Mouse (Mus musculus) CH12.LX (cell line): ENCODE results near the gene Ccdc61. TPM values are rescaled to one million over a fixed set of nuclear protein-coding genes. Genes with fewer than 3 reads are reported as not detected.

Source experiments
- DNase-seq: peaks from one replicate; pipeline ENCODE4 v3.0.0-alpha.2; 2013; ENCODE audit errors: extremely low read depth
- H3K27ac ChIP-seq: 2 replicates; pipeline ENCODE4 v1.5.1; 2012; ENCODE audit warnings: low read depth, mild to moderate bottlenecking, control low read depth, moderate library complexity; ENCODE audit not compliant: insufficient read depth
- H3K27me3 ChIP-seq: replicated peaks from 2 replicates; pipeline ENCODE3; 2012; ENCODE audit warnings: inconsistent platforms
- H3K36me3 ChIP-seq, 2 experiments: replicated peaks in 1 of 2; 2 replicates each; pipeline versions ENCODE3 to v1.6.1; 2012; ENCODE audit warnings: inconsistent platforms in 1 of 2, low read length in 1 of 2, mild to moderate bottlenecking in 1 of 2, mixed read lengths in 1 of 2, moderate library complexity in 1 of 2; ENCODE audit not compliant: control insufficient read depth in 1 of 2, insufficient read depth in 1 of 2
- H3K4me1 ChIP-seq, 2 experiments: 2 replicates each; pipeline ENCODE4 v1.6.1; 2012; ENCODE audit warnings: inconsistent platforms in 1 of 2, moderate library complexity in 1 of 2; ENCODE audit not compliant: insufficient read depth in 2 of 2, control insufficient read depth in 1 of 2
- H3K4me2 ChIP-seq: 2 replicates; pipeline ENCODE4 v1.6.1; 2012; ENCODE audit warnings: low read depth, mild to moderate bottlenecking, control low read depth; ENCODE audit not compliant: poor library complexity, insufficient read depth, severe bottlenecking
- H3K4me3 ChIP-seq, 3 experiments: fragments of 150-350 bp in 1 of 3; sonication (generic) in 1 of 3; replicated peaks in 1 of 3; 2 replicates each; pipeline versions ENCODE3 to v1.5.1; 2011 to 2012; ENCODE audit warnings: low read depth in 2 of 3, low read length in 2 of 3, mild to moderate bottlenecking in 2 of 3, moderate library complexity in 2 of 3, control low read depth in 1 of 3, improper control_type of control experiment in 1 of 3, inconsistent platforms in 1 of 3, mixed read lengths in 1 of 3; ENCODE audit not compliant: poor library complexity in 1 of 3
- H3K79me2 ChIP-seq: replicated peaks from 2 replicates; pipeline ENCODE4 v1.6.1; 2012; ENCODE audit warnings: mild to moderate bottlenecking, moderate library complexity; ENCODE audit not compliant: control insufficient read depth, poor library complexity, insufficient read depth, severe bottlenecking; ENCODE audit errors: extremely low read depth
- H3K9ac ChIP-seq: 2 replicates; pipeline ENCODE4 v1.6.1; 2012; ENCODE audit warnings: low read depth, mild to moderate bottlenecking, control low read depth, moderate library complexity; ENCODE audit not compliant: insufficient read depth
- H3K9me3 ChIP-seq: replicated peaks from 2 replicates; pipeline ENCODE3; 2012; ENCODE audit warnings: low read length, inconsistent platforms, mixed read lengths
- BHLHE40 ChIP-seq: IDR thresholded peaks from 2 replicates; pipeline ENCODE4 v1.6.1; 2011; ENCODE audit warnings: mild to moderate bottlenecking, low read depth, low read length, improper control_type of control experiment
- CHD1 ChIP-seq: IDR thresholded peaks from 2 replicates; pipeline ENCODE4 v1.6.1; 2012; ENCODE audit warnings: low read depth, low read length, improper control_type of control experiment, inconsistent platforms
- CTCF ChIP-seq, 2 experiments: IDR thresholded peaks in 1 of 2; conservative IDR thresholded peaks in 1 of 2; 2 replicates each; pipeline ENCODE4 v1.5.1; 2011 to 2012; ENCODE audit warnings: low read depth in 2 of 2, low read length in 2 of 2, improper control_type of control experiment in 1 of 2, inconsistent platforms in 1 of 2, mild to moderate bottlenecking in 1 of 2, moderate library complexity in 1 of 2
- ELF1 ChIP-seq: IDR thresholded peaks from 2 replicates; pipeline ENCODE4 v1.6.1; 2014; ENCODE audit warnings: low read depth, mild to moderate bottlenecking, inconsistent platforms, low read length, improper control_type of control experiment
- JUN ChIP-seq: IDR thresholded peaks from 2 replicates; pipeline ENCODE4 v1.6.1; 2011; ENCODE audit warnings: low read depth, mild to moderate bottlenecking, low read length, improper control_type of control experiment, moderate library complexity; ENCODE audit not compliant: insufficient read depth
- MAX ChIP-seq: IDR thresholded peaks from 2 replicates; pipeline ENCODE4 v1.6.1; 2011; ENCODE audit warnings: low read length, improper control_type of control experiment
- MEF2A ChIP-seq: IDR thresholded peaks from 2 replicates; pipeline ENCODE4 v1.6.1; 2014; ENCODE audit warnings: low read depth, mild to moderate bottlenecking, inconsistent platforms, low read length, improper control_type of control experiment, borderline replicate concordance
- MYC ChIP-seq: IDR thresholded peaks from 2 replicates; pipeline ENCODE4 v1.6.1; 2011; ENCODE audit warnings: low read depth, mild to moderate bottlenecking, improper control_type of control experiment, low read length
- NRF1 ChIP-seq: IDR thresholded peaks from 2 replicates; pipeline ENCODE4 v1.6.1; 2014; ENCODE audit warnings: low read depth, mild to moderate bottlenecking, inconsistent platforms, low read length, improper control_type of control experiment, moderate library complexity
- PAX5 ChIP-seq: IDR thresholded peaks from 2 replicates; pipeline ENCODE4 v1.6.1; 2012; ENCODE audit warnings: low read length, inconsistent platforms, mixed read lengths
- POLR2A ChIP-seq: IDR thresholded peaks from 2 replicates; pipeline ENCODE4 v1.6.1; 2011; ENCODE audit warnings: low read depth, mild to moderate bottlenecking, improper control_type of control experiment, low read length
- POLR2AphosphoS2 ChIP-seq: IDR thresholded peaks from 2 replicates; pipeline ENCODE4 v1.6.1; 2011; ENCODE audit warnings: low read depth, low read length, improper control_type of control experiment
- RAD21 ChIP-seq: IDR thresholded peaks from 2 replicates; pipeline ENCODE4 v1.6.1; 2011; ENCODE audit warnings: low read depth, mild to moderate bottlenecking, low read length, improper control_type of control experiment, moderate library complexity
- SMC3 ChIP-seq: IDR thresholded peaks from 2 replicates; pipeline ENCODE4 v1.6.1; 2011; ENCODE audit warnings: low read depth, low read length, improper control_type of control experiment
- TCF12 ChIP-seq: IDR thresholded peaks from 2 replicates; pipeline ENCODE4 v1.6.1; 2014; ENCODE audit warnings: low read depth, mild to moderate bottlenecking, inconsistent platforms, low read length, improper control_type of control experiment
- ZNF384 ChIP-seq: IDR thresholded peaks from 2 replicates; pipeline ENCODE4 v1.6.1; 2012; ENCODE audit warnings: low read depth, low read length, improper control_type of control experiment, inconsistent platforms
- dilution Hi-C: fragments of 300-500 bp; cut with MboI; formaldehyde crosslinking; loops from 2 replicates; pipeline ENCODE4 v1.14.3; 2020; ENCODE audit warnings: low sequenced_read_pairs; ENCODE audit not compliant: extremely low pct_unique_long_range_greater_than_20kb, extremely low pct_ligation_motif_present
- in situ Hi-C: fragments of 300-500 bp; cut with MboI; formaldehyde crosslinking; loops from 3 replicates; pipeline ENCODE4 v1.14.3; 2019; ENCODE audit warnings: low sequenced_read_pairs, low pct_ligation_motif_present, low pct_unique_long_range_greater_than_20kb, mixed read lengths
- polyA plus RNA-seq: library from polyadenylated mRNA; unstranded; fragments of >175 nt; gene quantifications from 2 replicates; pipeline ENCODE4 v1.2.1, GENCODE M21; 2012; ENCODE audit warnings: low read depth; ENCODE audit not compliant: insufficient read length
- total RNA-seq, 2 experiments: library from RNA; depleted of rRNA; stranded (reverse); fragments of 300-350 nt in 1 of 2; fragments of >200 nt in 1 of 2; gene quantifications; 2 replicates each; pipeline ENCODE4 v1.2.3; 2012 to 2014

The Ccdc61 gene
- total and polyA plus RNA-seq, 3 experiments = 11.9 to 17.4 (median 13.2) TPM

- H3K36me3 ChIP-seq = peaks cover 6 to 57% of the 10 kb centered on the region in 2 experiments
- in situ Hi-C loops = no loop called here
These were observed 5.2 kb downstream of the Ccdc61 start for GRCm38 (mm10) chr7:18904971-18905370.

GRCm38 (mm10) chr7:18902486-18902885 is 7.7 kb downstream of the Ccdc61 start:
- TF ChIP-seq CTCF (conservative IDR thresholded peaks at IDR 0.05 in 1 of 2, IDR thresholded peaks at IDR 0.05 in 1 of 2; ENCODE audit: low read depth in 2 of 2, low read length in 2 of 2) (peak in 1 of 2 experiments; percentile 47; a peak in 2 of 4 replicates), BHLHE40 (no peak), PAX5 (no peak), MAX (no peak), ZNF384 (no peak), RAD21 (peak; percentile 35), MYC (no peak), SMC3 (peak; percentile 53)
- H3K9me3 ChIP-seq = no peaks in the 10 kb centered on the region
- dilution Hi-C loops (no loop called here), in situ Hi-C loops (no loop called here)
- H3K27ac ChIP-seq = no peak overlapping the region
- no peaks in the 10 kb centered on the region for H3K79me2 ChIP-seq
- H3K4me2 ChIP-seq = no peak overlapping the region
- H3K4me3 ChIP-seq = no peak overlapping the region
- H3K36me3 ChIP-seq = peaks cover 8 to 72% of the 10 kb centered on the region in 2 experiments
- no peaks in the 10 kb centered on the region for H3K27me3 ChIP-seq
- no peaks in the 10 kb centered on the region for H3K4me1 ChIP-seq
- H3K9ac ChIP-seq = no peak overlapping the region
- DNase-seq = no peak

More at GRCm38 (mm10) chr7:18904971-18905370, 5.2 kb downstream of the Ccdc61 start:
- Histone ChIP-seq H3K4me2 (no peak overlapping the region), H3K4me3 (no peak overlapping the region), H3K9me3 (no peaks in the 10 kb centered on the region), H3K27ac (no peak overlapping the region), H3K4me1 (peaks cover 0 to 8% of the 10 kb centered on the region in 2 experiments; a peak in 1 of 4 replicates), H3K27me3 (no peaks in the 10 kb centered on the region), H3K9ac (no peak overlapping the region), H3K79me2 (no peaks in the 10 kb centered on the region)
- TF ChIP-seq POLR2AphosphoS2 (no peak), ELF1 (no peak), MEF2A (no peak), PAX5 (no peak)
- DNase-seq = no peak
- dilution Hi-C loops = no loop called here

GRCm38 (mm10) chr7:18900513-18900912 is 9.7 kb downstream of the Ccdc61 start:
- Histone ChIP-seq H3K4me3 (no peak overlapping the region), H3K27me3 (no peaks in the 10 kb centered on the region), H3K27ac (no peak overlapping the region), H3K9ac (no peak overlapping the region), H3K79me2 (no peaks in the 10 kb centered on the region), H3K9me3 (no peaks in the 10 kb centered on the region), H3K36me3 (peaks cover 8 to 64% of the 10 kb centered on the region in 2 experiments), H3K4me1 (peaks cover 0 to 11% of the 10 kb centered on the region in 2 experiments; a peak in 2 of 4 replicates), H3K4me2 (no peak overlapping the region)
- dilution Hi-C loops = no loop called here
- in situ Hi-C loops = no loop called here
- DNase-seq = no peak
- no peak for TF ChIP-seq TCF12
- no peak for TF ChIP-seq SMC3
- TF ChIP-seq POLR2A = no peak
- no peak for TF ChIP-seq POLR2AphosphoS2
- TF ChIP-seq ZNF384 = no peak
- no peak for TF ChIP-seq NRF1
- no peak for TF ChIP-seq PAX5
- no peak for TF ChIP-seq CHD1
- no peak for TF ChIP-seq JUN
